Mouse (Mus musculus) pancreas, adult 10 weeks (tissue): ENCODE results near the gene Vmn1r82. TPM values are rescaled to one million over a fixed set of nuclear protein-coding genes. Genes with fewer than 3 reads are reported as not detected.

Source experiments
- polyA plus RNA-seq: library from polyadenylated mRNA; stranded (reverse); fragments of 350-450 nt; fragmentation: Illumina TruSeq; extraction: RNeasy Lipid Tissue Mini Kit (QIAGEN cat#74804); gene quantifications from one replicate; pipeline ENCODE4 v1.2.3, GENCODE M21; 2015; ENCODE audit warnings: low read depth, low replicate concordance; ENCODE audit not compliant: insufficient read depth

Vmn1r82 gene
- not detected for polyA plus RNA-seq

DNA sequence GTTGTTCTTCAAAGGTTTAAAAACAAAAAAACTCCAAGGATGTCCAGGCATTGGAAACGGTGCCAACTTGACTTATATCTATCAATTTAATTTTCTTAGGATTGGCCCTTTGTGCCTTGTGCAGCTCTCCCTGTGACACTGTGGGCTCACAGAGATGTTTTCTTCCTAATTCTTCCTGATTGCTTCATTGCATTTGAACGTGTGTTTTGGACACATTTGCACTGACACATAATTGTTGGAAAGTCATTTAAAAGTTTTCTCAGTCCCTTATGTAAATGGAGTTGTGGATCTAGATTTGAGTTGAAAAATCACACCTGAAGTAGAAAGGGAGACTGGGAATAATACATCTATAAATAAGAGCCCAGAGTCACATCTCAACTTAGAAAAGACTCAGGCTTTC lies at the start of gene Vmn1r82:
Gene Vmn1r82, plus strand, starts transcription at position 301 of the 400 bp plus-strand sequence.

DNA sequence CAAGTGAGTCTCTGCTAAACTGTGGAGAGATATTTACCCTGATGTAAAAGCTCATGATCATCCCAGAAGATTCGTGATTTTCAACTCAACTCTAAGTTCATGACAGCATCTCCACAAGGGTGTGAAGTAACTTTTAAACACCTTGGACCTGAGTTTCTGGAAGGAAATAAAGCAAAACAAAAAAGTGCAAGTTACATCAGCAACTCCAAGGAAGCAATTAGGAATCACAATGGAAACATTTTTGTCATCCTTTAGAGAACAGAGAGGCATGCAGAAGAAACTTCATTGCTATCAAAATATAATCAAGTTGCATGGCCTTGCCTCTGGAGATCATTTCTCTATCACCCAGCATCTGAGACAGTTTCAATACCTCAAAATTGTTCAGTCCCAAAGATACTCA lies 32.1 kb upstream of the Vmn1r82 start, which contains the start of gene Vmn1r81:
Gene Vmn1r81, minus strand, starts transcription at position 101 of the 400 bp plus-strand sequence.

DNA sequence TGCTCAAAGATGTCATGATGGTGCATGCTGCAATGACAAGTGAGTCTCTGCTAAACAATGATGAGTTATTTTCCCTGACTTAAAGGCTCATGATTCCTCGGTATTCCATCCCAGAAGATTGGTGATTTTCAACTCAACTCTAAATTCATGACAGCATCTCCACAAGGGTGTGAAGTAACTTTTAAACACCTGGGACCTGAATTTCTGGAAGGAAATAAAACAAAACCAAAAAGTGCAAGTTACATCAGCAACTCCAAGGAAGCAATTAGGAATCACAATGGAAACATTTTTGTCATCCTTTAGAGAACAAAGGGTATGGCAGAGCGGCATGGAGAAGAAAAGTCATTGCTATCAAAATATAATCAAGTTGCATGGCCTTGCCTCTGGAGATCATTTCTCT lies 29.2 kb downstream of the Vmn1r82 start, which contains the start of gene Vmn1r83:
Gene Vmn1r83, minus strand, starts transcription at position 101 of the 400 bp plus-strand sequence.

Other genes starting within 250 kb of the Vmn1r82 start
- gene Vmn1r78, start 150.2 kb upstream of the Vmn1r82 start, polyA plus RNA-seq, result not detected
- gene Vmn1r79, start 129.2 kb upstream of the Vmn1r82 start, polyA plus RNA-seq, result not detected
- not detected for gene Vmn1r80, start 111.1 kb upstream of the Vmn1r82 start, polyA plus RNA-seq
- not detected for gene Vmn1r81, start 32.2 kb upstream of the Vmn1r82 start, polyA plus RNA-seq
- gene Vmn1r83, start 29.1 kb downstream of the Vmn1r82 start, polyA plus RNA-seq, result not detected
- gene Vmn1r84, start 68.8 kb downstream of the Vmn1r82 start, polyA plus RNA-seq, result not detected
- 1.8 TPM for gene Zfp551, start 122.3 kb downstream of the Vmn1r82 start, polyA plus RNA-seq
- gene Zfp606, start 177.9 kb downstream of the Vmn1r82 start, polyA plus RNA-seq, result 1.8 TPM
- not detected for gene 2900092C05Rik, start 212.1 kb downstream of the Vmn1r82 start, polyA plus RNA-seq